Mouse (Mus musculus) forebrain, embryonic 16.5 days (tissue): ENCODE data around the gene Cltb. TPM values are rescaled to one million over a fixed set of nuclear protein-coding genes. Genes with fewer than 3 reads are reported as not detected.
A peak's percentile ranks its signal among the peaks of the same experiment; 100 is the strongest.

Source experiments
- ATAC-seq: fragments of 200-750 bp; cut with Nextera tagmentation; 2 replicates; pipeline ENCODE4 v1.8.0; 2017; ENCODE audit warnings: mild to moderate bottlenecking, moderate library complexity
- H3K27ac ChIP-seq: fragments of 300-500 bp; sonication (generic); 2 replicates; pipeline ENCODE4 v1.5.1; 2014; ENCODE audit warnings: low read length, control low read depth
- H3K27me3 ChIP-seq: fragments of 300-500 bp; sonication (generic); replicated peaks from 2 replicates; pipeline ENCODE4 v1.6.1; 2014; ENCODE audit warnings: low read length; ENCODE audit not compliant: control insufficient read depth, insufficient read depth
- H3K36me3 ChIP-seq: fragments of 300-500 bp; sonication (generic); 2 replicates; pipeline ENCODE4 v1.6.1; 2014; ENCODE audit not compliant: control insufficient read depth, insufficient read depth
- H3K4me1 ChIP-seq: fragments of 300-500 bp; sonication (generic); replicated peaks from 2 replicates; pipeline ENCODE4 v1.6.1; 2014; ENCODE audit warnings: low read length; ENCODE audit not compliant: control insufficient read depth, insufficient read depth
- H3K4me2 ChIP-seq: fragments of 300-500 bp; sonication (generic); 2 replicates; pipeline ENCODE4 v1.6.1; 2014; ENCODE audit warnings: mild to moderate bottlenecking, low read length, control low read depth
- H3K4me3 ChIP-seq: fragments of 300-500 bp; sonication (generic); replicated peaks from 2 replicates; pipeline ENCODE4 v1.5.1; 2014; ENCODE audit warnings: mild to moderate bottlenecking, low read length, control low read depth
- H3K9ac ChIP-seq: fragments of 300-500 bp; sonication (generic); replicated peaks from 2 replicates; pipeline ENCODE4 v1.6.1; 2014; ENCODE audit warnings: low read depth, low read length, control low read depth
- H3K9me3 ChIP-seq: fragments of 300-500 bp; sonication (generic); 2 replicates; pipeline ENCODE4 v1.6.1; 2016; ENCODE audit warnings: low read length; ENCODE audit not compliant: control insufficient read depth
- WGBS: fragments of 180-500 bp; shearing (Covaris S2); extraction: QIAGEN DNeasy Blood & Tissue Kit; methylation state at CpG from one replicate; pipeline ENCODE4 v1.1.7; 2014; 5-methylcytosine and 5-hydroxymethylcytosine counted together
- polyA plus RNA-seq: library from polyadenylated mRNA; unstranded; fragments of >200 nt; fragmentation: Nextera tagmentation; extraction: Ambion mirVana; gene quantifications from 2 replicates; pipeline ENCODE4 v1.2.1, GENCODE M21; 2015

Cltb gene
- polyA plus RNA-seq, 1 experiment from 2014 or later, result 157 TPM

DNA sequence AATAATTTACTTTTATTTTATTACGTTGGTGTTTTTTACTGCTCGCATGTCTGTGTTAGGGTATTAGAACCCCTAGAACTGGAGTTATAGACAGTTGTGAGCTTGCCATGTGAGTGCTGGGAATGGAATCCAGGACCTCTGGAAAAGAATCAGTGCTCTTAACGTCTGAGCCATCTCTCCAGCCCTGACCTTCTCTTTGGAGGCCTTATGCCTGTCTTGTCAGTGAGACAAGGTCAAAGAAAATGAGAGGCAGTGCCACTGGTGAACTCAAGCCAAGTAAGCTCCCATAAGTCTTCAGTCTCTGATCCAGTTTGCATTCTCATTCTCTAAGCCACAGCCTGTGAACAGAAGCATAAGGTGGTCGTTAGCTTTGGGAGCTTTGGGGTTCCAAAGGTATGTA lies 40.4 kb downstream of the Cltb start:
- H3K9me3 ChIP-seq, result no peaks in the 10 kb centered on the region
- WGBS, result 73% methylated on average over 4 of the region's 4 CpGs
- no peaks in the 10 kb centered on the region; the same call in 1 of the 2 replicates for H3K27me3 ChIP-seq
- no peak overlapping the region for H3K9ac ChIP-seq
- H3K4me1 ChIP-seq, result peaks cover 8% of the 10 kb centered on the region
- no peak for ATAC-seq
- no peaks in the 10 kb centered on the region for H3K36me3 ChIP-seq
- no peak overlapping the region for H3K4me3 ChIP-seq
- no peak overlapping the region for H3K4me2 ChIP-seq
- H3K27ac ChIP-seq, result no peak overlapping the region

DNA sequence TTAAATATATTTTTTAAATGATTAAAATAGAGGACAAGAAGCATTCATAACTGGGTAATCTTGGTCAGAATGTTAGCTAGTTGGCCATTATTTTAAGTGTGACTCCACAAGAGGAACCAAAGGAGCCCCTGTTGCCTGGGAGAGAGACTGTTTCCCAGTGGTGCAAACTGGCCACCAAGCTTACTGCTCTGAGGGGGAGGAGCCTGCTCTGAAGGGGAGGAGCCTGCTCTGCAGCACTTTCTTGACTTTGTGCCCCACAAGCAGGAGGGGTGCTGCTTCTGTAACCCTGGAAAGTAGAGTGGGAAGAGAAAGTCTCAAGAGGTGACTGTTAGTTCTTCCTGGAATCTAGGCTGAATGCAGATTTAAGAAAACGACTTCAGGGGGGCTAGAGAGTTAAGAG lies 41.9 kb downstream of the Cltb start:
- H3K36me3 ChIP-seq, result no peaks in the 10 kb centered on the region
- no peaks in the 10 kb centered on the region for H3K9me3 ChIP-seq
- no peak overlapping the region for H3K4me2 ChIP-seq
- H3K9ac ChIP-seq, result no peak overlapping the region
- H3K4me1 ChIP-seq, result peaks cover 8% of the 10 kb centered on the region
- WGBS, result 67% methylated on average over 1 of the region's 1 CpGs
- no peak for ATAC-seq
- H3K27me3 ChIP-seq, result no peaks in the 10 kb centered on the region; the same call in 1 of the 2 replicates
- no peak overlapping the region for H3K4me3 ChIP-seq
- H3K27ac ChIP-seq, result no peak overlapping the region

DNA sequence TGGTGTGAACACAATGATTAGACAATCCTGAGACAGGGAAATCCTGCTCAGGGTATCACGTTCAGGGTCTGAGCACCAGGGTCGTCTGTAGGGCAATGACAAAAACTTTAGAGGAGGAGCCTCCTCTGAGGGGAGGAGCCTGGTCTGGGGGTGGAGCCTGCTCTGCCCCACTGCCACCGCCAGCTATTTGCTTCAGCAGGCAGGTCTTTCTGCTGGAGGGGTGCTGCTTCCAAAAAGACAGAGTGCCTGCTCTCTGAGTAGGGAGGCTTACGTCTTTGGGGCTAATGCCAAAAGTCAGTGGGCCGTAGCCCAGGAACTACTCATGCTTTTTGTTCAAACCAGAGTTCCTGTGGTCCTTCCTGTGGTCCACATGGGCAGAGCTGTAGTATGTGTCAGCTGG lies 42.8 kb downstream of the Cltb start:
- no peaks in the 10 kb centered on the region for H3K9me3 ChIP-seq
- no peaks in the 10 kb centered on the region for H3K27me3 ChIP-seq
- H3K36me3 ChIP-seq, result no peaks in the 10 kb centered on the region
- H3K9ac ChIP-seq, result no peak overlapping the region
- H3K4me2 ChIP-seq, result no peak overlapping the region
- no peak overlapping the region for H3K27ac ChIP-seq
- no peak for ATAC-seq
- 37% methylated on average over 5 of the region's 5 CpGs for WGBS
- H3K4me3 ChIP-seq, result no peak overlapping the region
- peaks cover 15% of the 10 kb centered on the region for H3K4me1 ChIP-seq

DNA sequence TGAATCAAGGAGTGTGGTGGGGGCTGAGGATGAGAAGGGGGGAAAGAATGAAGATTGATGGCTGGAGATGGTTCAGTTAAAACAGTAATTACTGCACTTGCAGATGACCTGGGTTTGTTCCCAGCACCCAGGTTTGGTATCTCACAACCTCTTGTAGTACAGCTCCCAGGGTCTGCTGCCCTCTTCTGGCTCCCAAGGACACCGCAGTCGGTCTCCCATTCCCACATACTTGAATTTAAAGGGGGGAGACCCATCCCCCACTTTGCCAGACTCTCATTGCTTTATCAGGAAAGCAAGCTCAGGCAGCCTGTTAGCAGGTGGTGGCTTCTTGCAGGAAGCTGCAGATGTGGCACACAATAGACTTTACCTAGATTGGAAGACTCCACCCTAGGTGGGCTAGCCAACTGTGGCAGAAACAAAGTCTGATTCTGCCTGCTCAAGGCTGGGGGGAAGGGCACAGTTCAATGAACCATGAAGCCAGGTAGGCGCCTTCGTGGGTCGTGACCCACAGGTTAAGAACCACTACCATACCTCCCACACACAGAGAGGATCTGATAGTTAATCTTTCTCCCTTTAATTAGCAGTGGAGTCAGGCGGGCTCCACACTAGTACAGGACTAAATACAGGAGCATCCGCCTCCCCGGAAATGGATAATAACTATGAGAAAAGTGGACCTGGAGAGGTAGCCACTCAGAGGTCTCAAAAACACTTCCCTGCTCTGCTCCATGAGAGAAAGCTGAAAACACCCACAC lies 45.4 kb downstream of the Cltb start:
- no peaks in the 10 kb centered on the region; the same call in 1 of the 2 replicates for H3K36me3 ChIP-seq

DNA sequence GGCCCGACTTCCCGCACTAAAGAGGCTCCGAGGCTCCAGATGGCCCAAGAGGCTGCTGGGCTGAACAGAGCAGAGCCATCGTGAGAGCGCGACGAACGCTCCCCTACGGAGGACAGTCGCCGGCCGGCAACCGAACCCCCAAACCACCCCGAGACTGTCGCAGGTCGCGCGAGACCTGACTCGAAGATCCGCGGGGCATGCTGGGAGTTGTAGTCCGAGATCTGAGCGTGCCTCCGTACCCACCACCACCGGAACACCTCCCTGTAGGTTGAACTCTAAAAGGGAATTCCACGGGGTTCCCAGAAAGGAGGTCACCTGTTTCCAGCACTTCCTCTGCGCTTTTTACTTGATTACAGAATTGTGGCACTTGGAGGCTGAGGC lies 46.0 kb downstream of the Cltb start, which contains the start of gene 4833439L19Rik:
Gene 4833439L19Rik (minus strand): TSS at position 235 of the 381 bp plus-strand sequence.
- no peaks in the 10 kb centered on the region for H3K27me3 ChIP-seq
- H3K27ac ChIP-seq, result peak within 1 kb of the TSS; percentile 74
- peaks cover under 1% of the 10 kb centered on the region; the same call in 1 of the 2 replicates for H3K36me3 ChIP-seq
- H3K9me3 ChIP-seq, result no peaks in the 10 kb centered on the region
- peak within 1 kb of the TSS; percentile 95 for H3K4me3 ChIP-seq
- peaks cover 18% of the 10 kb centered on the region for H3K4me1 ChIP-seq
- H3K9ac ChIP-seq, result peak within 1 kb of the TSS; percentile 98
- ATAC-seq, result peak; percentile 99
- WGBS, result 0% methylated on average over 27 of the region's 27 CpGs
- peak within 1 kb of the TSS; percentile 76 for H3K4me2 ChIP-seq

More for the DNA sequence above, 45.4 kb downstream of the Cltb start:
- H3K4me1 ChIP-seq, result peaks cover 18% of the 10 kb centered on the region
- H3K9ac ChIP-seq, result peak overlapping the region; percentile 98; the same call in 1 of the 2 replicates
- peak overlapping the region; percentile 95 for H3K4me3 ChIP-seq
- 37% methylated on average over 8 of the region's 8 CpGs for WGBS
- peak; percentile 45 for ATAC-seq
- no peaks in the 10 kb centered on the region for H3K9me3 ChIP-seq
- no peaks in the 10 kb centered on the region for H3K27me3 ChIP-seq
- peak overlapping the region; percentile 76 for H3K4me2 ChIP-seq
- H3K27ac ChIP-seq, result peak overlapping the region; percentile 41; the same call in 1 of the 2 replicates

DNA sequence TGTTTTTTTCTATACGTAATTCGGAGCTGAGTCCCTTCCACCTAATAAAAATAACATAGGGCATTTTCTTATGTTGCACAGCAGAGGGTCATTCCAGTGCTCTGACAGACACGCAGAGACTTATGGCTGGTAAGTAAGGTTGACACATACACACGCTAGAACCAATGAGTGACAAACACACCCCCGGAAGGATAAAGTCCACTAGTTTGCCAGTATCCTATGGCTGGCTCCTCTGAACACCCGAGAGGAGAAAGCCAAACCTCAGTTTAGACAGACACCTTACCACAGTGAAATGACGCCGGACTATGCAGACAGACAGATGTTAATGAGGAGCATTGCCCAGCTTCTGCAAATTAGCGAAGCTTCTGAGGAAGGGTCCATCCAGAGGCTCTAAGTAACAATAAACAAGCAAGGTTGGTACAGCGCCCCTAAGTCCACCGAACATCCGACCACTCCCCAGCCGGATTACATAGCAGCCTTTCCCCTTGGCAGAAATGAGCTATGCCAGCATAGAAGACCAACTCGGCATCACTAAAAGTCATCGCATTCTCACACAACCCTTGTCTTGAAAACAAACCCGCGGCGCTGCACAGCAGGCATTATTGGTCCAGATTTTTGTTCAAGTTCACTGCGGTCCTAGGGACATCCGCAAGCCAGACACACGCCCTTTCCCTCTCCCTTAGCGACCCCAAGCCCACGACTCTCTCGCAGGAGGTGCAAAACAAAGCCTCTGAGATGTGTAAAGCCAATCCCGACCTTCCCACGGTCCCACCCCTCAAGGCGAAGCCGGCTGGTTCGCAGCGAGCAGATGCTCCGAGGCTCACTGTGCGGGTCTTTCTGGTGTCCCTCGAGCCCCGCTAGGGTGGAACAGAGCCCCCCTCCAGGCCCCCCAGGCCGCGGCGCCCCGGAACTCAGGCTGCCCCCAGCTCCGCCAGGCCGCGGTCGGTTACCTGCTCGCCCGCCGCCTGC lies 46.6 kb downstream of the Cltb start:
- peak overlapping the region; percentile 95 for H3K4me3 ChIP-seq
- peak overlapping the region; percentile 98 for H3K9ac ChIP-seq
- H3K4me1 ChIP-seq, result peaks cover 18% of the 10 kb centered on the region
- no peaks in the 10 kb centered on the region for H3K27me3 ChIP-seq
- H3K27ac ChIP-seq, result peak overlapping the region; percentile 74
- no peaks in the 10 kb centered on the region for H3K9me3 ChIP-seq
- H3K4me2 ChIP-seq, result peak overlapping the region; percentile 62
- H3K36me3 ChIP-seq, result peaks cover 5% of the 10 kb centered on the region; the same call in 1 of the 2 replicates
- peak; percentile 65 for ATAC-seq
- WGBS, result 11% methylated on average over 45 of the region's 45 CpGs

DNA sequence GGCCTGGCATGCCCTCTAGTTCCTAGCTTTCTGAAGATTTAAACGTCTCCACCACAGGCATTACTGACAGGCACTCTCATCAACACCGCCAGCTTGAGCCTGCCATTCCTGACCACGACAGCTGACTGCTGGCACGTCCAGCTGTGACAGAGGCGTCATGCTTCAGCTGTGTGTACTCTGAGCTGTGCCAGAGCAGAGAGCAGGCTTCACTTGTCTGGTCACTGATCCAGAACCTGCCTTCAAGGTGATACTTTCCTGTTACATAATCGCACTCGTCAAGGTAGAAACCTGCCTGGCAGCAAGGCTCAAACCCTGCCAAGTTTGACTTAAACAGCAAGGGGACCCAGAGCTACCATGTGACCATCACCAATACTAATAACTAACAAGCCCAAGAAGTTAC lies 48.6 kb downstream of the Cltb start:
- Histone ChIP-seq H3K27me3 (no peaks in the 10 kb centered on the region), H3K4me1 (peaks cover 18% of the 10 kb centered on the region), H3K9me3 (no peaks in the 10 kb centered on the region), H3K4me2 (no peak overlapping the region), H3K4me3 (no peak overlapping the region), H3K36me3 (peaks cover 24% of the 10 kb centered on the region), H3K9ac (no peak overlapping the region), H3K27ac (no peak overlapping the region)
- 82% methylated on average over 7 of the region's 7 CpGs for WGBS
- no peak for ATAC-seq

DNA sequence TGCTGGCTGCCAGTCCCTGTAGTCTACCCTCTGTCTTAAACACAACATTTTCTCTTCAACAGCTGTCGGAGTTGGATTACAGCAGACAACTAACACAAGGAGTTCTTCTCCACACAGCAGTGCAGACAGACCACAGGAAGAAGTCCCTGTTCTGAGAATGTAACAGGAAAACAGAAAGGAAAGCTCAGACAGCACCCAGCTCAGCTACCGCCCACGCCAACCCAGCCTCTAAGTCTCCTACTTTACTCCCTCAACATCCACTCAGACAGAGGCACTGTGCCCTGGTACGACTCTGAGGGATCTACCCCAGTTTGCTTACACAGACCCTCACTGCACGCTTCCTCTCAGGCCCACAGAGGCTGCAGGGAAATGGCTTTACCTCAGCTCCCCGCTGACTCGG lies 50.5 kb downstream of the Cltb start:
- no peak for ATAC-seq
- 90% methylated on average over 7 of the region's 7 CpGs for WGBS
- H3K9me3 ChIP-seq, result no peaks in the 10 kb centered on the region
- no peaks in the 10 kb centered on the region for H3K27me3 ChIP-seq
- peaks cover 18% of the 10 kb centered on the region for H3K4me1 ChIP-seq
- no peak overlapping the region for H3K4me2 ChIP-seq
- H3K27ac ChIP-seq, result no peak overlapping the region
- no peak overlapping the region for H3K4me3 ChIP-seq
- H3K9ac ChIP-seq, result no peak overlapping the region
- H3K36me3 ChIP-seq, result peaks cover 29% of the 10 kb centered on the region

DNA sequence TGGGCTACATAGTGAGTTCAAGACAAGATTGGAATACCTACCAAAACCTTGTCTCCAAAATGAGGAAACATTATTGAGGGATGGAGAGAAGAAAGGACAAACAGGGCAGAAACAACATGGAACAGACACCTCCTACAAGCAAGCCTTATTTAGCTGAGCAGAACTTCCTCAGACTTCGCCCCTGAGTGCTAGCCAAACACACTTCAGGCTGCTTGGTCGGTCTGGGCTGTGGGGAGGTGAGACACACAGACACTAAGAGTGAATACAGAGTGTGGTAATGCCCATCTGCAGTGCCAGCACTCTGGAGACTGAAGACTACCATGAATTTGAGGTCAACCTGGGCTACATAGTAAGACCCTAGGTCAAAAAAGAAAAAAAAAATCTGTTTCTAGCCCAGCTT lies 51.5 kb downstream of the Cltb start:
- H3K27me3 ChIP-seq, result no peaks in the 10 kb centered on the region
- no peak for ATAC-seq
- H3K9me3 ChIP-seq, result no peaks in the 10 kb centered on the region
- 90% methylated on average over 2 of the region's 2 CpGs for WGBS
- no peak overlapping the region for H3K27ac ChIP-seq
- peaks cover 15% of the 10 kb centered on the region for H3K4me1 ChIP-seq
- no peak overlapping the region for H3K4me3 ChIP-seq
- H3K4me2 ChIP-seq, result no peak overlapping the region
- H3K36me3 ChIP-seq, result peaks cover 29% of the 10 kb centered on the region
- H3K9ac ChIP-seq, result no peak overlapping the region
